Mouse (Mus musculus) midbrain, embryonic 13.5 days (tissue): Measurements from ENCODE around the gene Cltc. TPM values are rescaled to one million over a fixed set of nuclear protein-coding genes. Genes with fewer than 3 reads are reported as not detected.

ENCODE experiments used
- ATAC-seq: fragments of 200-750 bp; cut with Nextera tagmentation; 2 replicates; pipeline ENCODE4 v1.8.0; 2017; ENCODE audit warnings: mild to moderate bottlenecking, moderate TSS enrichment, moderate library complexity
- H3K27ac ChIP-seq: fragments of 300-500 bp; sonication (generic); 2 replicates; pipeline ENCODE4 v1.5.1; 2015; ENCODE audit warnings: inconsistent platforms, mild to moderate bottlenecking, moderate library complexity
- H3K27me3 ChIP-seq: fragments of 300-500 bp; sonication (generic); 2 replicates; pipeline ENCODE4 v1.6.1; 2015; ENCODE audit warnings: mild to moderate bottlenecking, inconsistent platforms
- H3K36me3 ChIP-seq: fragments of 300-500 bp; sonication (generic); 2 replicates; pipeline ENCODE4 v1.6.1; 2015; ENCODE audit warnings: mild to moderate bottlenecking, inconsistent platforms
- H3K4me1 ChIP-seq: fragments of 300-500 bp; sonication (generic); replicated peaks from 2 replicates; pipeline ENCODE4 v1.6.1; 2015; ENCODE audit warnings: inconsistent platforms
- H3K4me2 ChIP-seq: fragments of 300-500 bp; sonication (generic); replicated peaks from 2 replicates; pipeline ENCODE4 v1.6.1; 2015; ENCODE audit warnings: moderate library complexity, mild to moderate bottlenecking, inconsistent platforms
- H3K4me3 ChIP-seq: fragments of 300-500 bp; sonication (generic); replicated peaks from 2 replicates; pipeline ENCODE4 v1.5.1; 2015; ENCODE audit warnings: mild to moderate bottlenecking, inconsistent platforms
- H3K9ac ChIP-seq: fragments of 300-500 bp; sonication (generic); replicated peaks from 2 replicates; pipeline ENCODE4 v1.6.1; 2015; ENCODE audit warnings: mild to moderate bottlenecking, inconsistent platforms
- H3K9me3 ChIP-seq: fragments of 300-500 bp; sonication (generic); 2 replicates; pipeline ENCODE4 v1.6.1; 2016; ENCODE audit warnings: mild to moderate bottlenecking, inconsistent platforms
- WGBS: fragments of 180-500 bp; shearing (Covaris S2); methylation state at CpG from one replicate; pipeline ENCODE4 v1.1.7; 2015; 5-methylcytosine and 5-hydroxymethylcytosine counted together
- polyA plus RNA-seq: library from polyadenylated mRNA; unstranded; fragments of >200 nt; fragmentation: Nextera tagmentation; extraction: Ambion mirVana; gene quantifications from 2 replicates; pipeline ENCODE4 v1.2.1, GENCODE M21; 2015

Cltc gene
- polyA plus RNA-seq, 1 experiment from 2014 or later: 142 TPM

GRCm38 (mm10) chr11:86675520-86675919 is 81.8 kb downstream of the Cltc start:
- H3K27ac ChIP-seq: no peak overlapping the region
- no peak overlapping the region for H3K4me3 ChIP-seq
- H3K27me3 ChIP-seq: no peaks in the 10 kb centered on the region
- 94% methylated on average over 4 of the region's 4 CpGs for WGBS
- H3K9me3 ChIP-seq: no peaks in the 10 kb centered on the region
- no peak overlapping the region for H3K9ac ChIP-seq
- no peaks in the 10 kb centered on the region; the same call in 1 of the 2 replicates for H3K4me1 ChIP-seq
- no peak for ATAC-seq
- H3K4me2 ChIP-seq: no peak overlapping the region
- no peaks in the 10 kb centered on the region for H3K36me3 ChIP-seq

- Histone ChIP-seq H3K9me3 (no peaks in the 10 kb centered on the region), H3K27ac (no peak overlapping the region), H3K9ac (no peak overlapping the region), H3K4me1 (no peaks in the 10 kb centered on the region; the same call in 1 of the 2 replicates), H3K36me3 (no peaks in the 10 kb centered on the region), H3K27me3 (no peaks in the 10 kb centered on the region), H3K4me2 (no peak overlapping the region), H3K4me3 (no peak overlapping the region)
- no peak for ATAC-seq
- WGBS: 89% methylated on average over 3 of the region's 3 CpGs
Observed at GRCm38 (mm10) chr11:86672772-86673171, 84.6 kb downstream of the Cltc start.

GRCm38 (mm10) chr11:86671041-86671675 is 86.2 kb downstream of the Cltc start:
- Histone ChIP-seq H3K9ac (no peak overlapping the region), H3K36me3 (no peaks in the 10 kb centered on the region), H3K27ac (no peak overlapping the region), H3K4me1 (no peaks in the 10 kb centered on the region; the same call in 1 of the 2 replicates), H3K4me2 (no peak overlapping the region), H3K27me3 (no peaks in the 10 kb centered on the region), H3K9me3 (no peaks in the 10 kb centered on the region), H3K4me3 (no peak overlapping the region)
- WGBS: 72% methylated on average over 3 of the region's 3 CpGs
- ATAC-seq: no peak

- Histone ChIP-seq H3K4me1 (no peaks in the 10 kb centered on the region; the same call in 1 of the 2 replicates), H3K4me2 (no peak overlapping the region), H3K9ac (no peak overlapping the region), H3K27me3 (no peaks in the 10 kb centered on the region), H3K27ac (no peak overlapping the region), H3K36me3 (peaks cover 16% of the 10 kb centered on the region), H3K9me3 (no peaks in the 10 kb centered on the region), H3K4me3 (no peak overlapping the region)
- no peak for ATAC-seq
- 93% methylated on average over 3 of the region's 3 CpGs for WGBS
Observed at GRCm38 (mm10) chr11:86668169-86668568, 89.2 kb downstream of the Cltc start.

- Histone ChIP-seq H3K4me1 (no peaks in the 10 kb centered on the region; the same call in 1 of the 2 replicates), H3K9me3 (no peaks in the 10 kb centered on the region), H3K9ac (no peak overlapping the region), H3K4me3 (no peak overlapping the region), H3K27ac (no peak overlapping the region), H3K4me2 (no peak overlapping the region), H3K36me3 (peaks cover 18% of the 10 kb centered on the region), H3K27me3 (no peaks in the 10 kb centered on the region)
- whole genome bisulfite sequencing: 95% methylated on average over 2 of the region's 2 CpGs
- ATAC-seq: no peak
Observed at GRCm38 (mm10) chr11:86667553-86667952, 89.8 kb downstream of the Cltc start.

GRCm38 (mm10) chr11:86664406-86664805 is 93.0 kb downstream of the Cltc start:
- H3K9ac ChIP-seq: no peak overlapping the region
- H3K4me1 ChIP-seq: no peaks in the 10 kb centered on the region
- no peak overlapping the region for H3K27ac ChIP-seq
- WGBS: 91% methylated on average over 3 of the region's 3 CpGs
- ATAC-seq: no peak
- H3K4me3 ChIP-seq: no peak overlapping the region
- H3K27me3 ChIP-seq: no peaks in the 10 kb centered on the region
- no peak overlapping the region for H3K4me2 ChIP-seq
- H3K9me3 ChIP-seq: no peaks in the 10 kb centered on the region
- peaks cover 39% of the 10 kb centered on the region for H3K36me3 ChIP-seq

- Histone ChIP-seq H3K4me3 (no peak overlapping the region), H3K9me3 (no peaks in the 10 kb centered on the region), H3K27me3 (no peaks in the 10 kb centered on the region), H3K9ac (no peak overlapping the region), H3K4me1 (no peaks in the 10 kb centered on the region), H3K4me2 (no peak overlapping the region), H3K27ac (no peak overlapping the region), H3K36me3 (peaks cover 39% of the 10 kb centered on the region)
- ATAC-seq: no peak
Observed at GRCm38 (mm10) chr11:86663977-86664376, 93.4 kb downstream of the Cltc start.

- no peak overlapping the region for H3K9ac ChIP-seq
- H3K9me3 ChIP-seq: no peaks in the 10 kb centered on the region
- H3K27ac ChIP-seq: no peak overlapping the region
- no peaks in the 10 kb centered on the region for H3K4me1 ChIP-seq
- no peaks in the 10 kb centered on the region for H3K27me3 ChIP-seq
- H3K4me3 ChIP-seq: no peak overlapping the region
- peaks cover 39% of the 10 kb centered on the region for H3K36me3 ChIP-seq
- WGBS: 92% methylated on average over 8 of the region's 8 CpGs
- no peak overlapping the region for H3K4me2 ChIP-seq
- no peak for ATAC-seq
Observed at GRCm38 (mm10) chr11:86662986-86663895, 94.1 kb downstream of the Cltc start.

GRCm38 (mm10) chr11:86657863-86658262 is 99.5 kb downstream of the Cltc start:
- Histone ChIP-seq H3K9me3 (no peaks in the 10 kb centered on the region), H3K9ac (no peak overlapping the region), H3K4me3 (no peak overlapping the region), H3K4me1 (no peaks in the 10 kb centered on the region), H3K36me3 (peaks cover 23% of the 10 kb centered on the region), H3K27ac (no peak overlapping the region), H3K27me3 (no peaks in the 10 kb centered on the region), H3K4me2 (no peak overlapping the region)
- no peak for ATAC-seq

GRCm38 (mm10) chr11:86656849-86657567 is 100.4 kb downstream of the Cltc start:
- Histone ChIP-seq H3K4me1 (no peaks in the 10 kb centered on the region), H3K9ac (no peak overlapping the region), H3K36me3 (peaks cover 15% of the 10 kb centered on the region), H3K27ac (no peak overlapping the region), H3K4me3 (no peak overlapping the region), H3K27me3 (no peaks in the 10 kb centered on the region), H3K4me2 (no peak overlapping the region), H3K9me3 (no peaks in the 10 kb centered on the region)
- whole genome bisulfite sequencing: 95% methylated on average over 4 of the region's 4 CpGs
- ATAC-seq: no peak

- WGBS: 78% methylated on average over 1 of the region's 1 CpGs
- Histone ChIP-seq H3K4me3 (no peak overlapping the region), H3K9ac (no peak overlapping the region), H3K27me3 (no peaks in the 10 kb centered on the region), H3K36me3 (peaks cover 3% of the 10 kb centered on the region), H3K4me2 (no peak overlapping the region), H3K9me3 (no peaks in the 10 kb centered on the region), H3K4me1 (no peaks in the 10 kb centered on the region), H3K27ac (no peak overlapping the region)
- ATAC-seq: no peak
Observed at GRCm38 (mm10) chr11:86655671-86656070, 101.7 kb downstream of the Cltc start.

GRCm38 (mm10) chr11:86654096-86654495 is 103.3 kb downstream of the Cltc start:
- Histone ChIP-seq H3K27me3 (no peaks in the 10 kb centered on the region), H3K4me3 (no peak overlapping the region), H3K36me3 (no peaks in the 10 kb centered on the region), H3K4me2 (no peak overlapping the region), H3K27ac (no peak overlapping the region), H3K9me3 (no peaks in the 10 kb centered on the region), H3K4me1 (no peaks in the 10 kb centered on the region), H3K9ac (no peak overlapping the region)
- WGBS: 93% methylated on average over 4 of the region's 4 CpGs
- no peak for ATAC-seq
